Mouse (Mus musculus) layer of hippocampus, adult 8-10 months (tissue): ENCODE results near the gene Homer3. TPM values are rescaled to one million over a fixed set of nuclear protein-coding genes. Genes with fewer than 3 reads are reported as not detected.
A peak's percentile ranks its signal among the peaks of the same experiment; 100 is the strongest.

Experiments used
- DNase-seq, 2 experiments: peaks; one replicate each; pipeline ENCODE4 v3.0.0; 2022; ENCODE audit warnings: low spot score in 2 of 2
- total RNA-seq, 4 experiments: library from RNA; stranded (reverse); gene quantifications; 2 replicates each; pipeline ENCODE4 v1.2.4; 2022

Gene Homer3
- total RNA-seq, 4 experiments from 2014 or later: 74.1 to 89.8 (median 80.1) TPM

GRCm38 (mm10) chr8:70283136-70284077 lies 780 bp downstream of the Homer3 start:
- DNase-seq: no peak

- DNase-seq: no peak
Measured at GRCm38 (mm10) chr8:70284421-70284820, 1.8 kb downstream of the Homer3 start.

- DNase-seq: no peak
Measured at GRCm38 (mm10) chr8:70285304-70285703, 2.7 kb downstream of the Homer3 start.

- DNase-seq: no peak
Measured at GRCm38 (mm10) chr8:70286737-70287136, 4.1 kb downstream of the Homer3 start.

GRCm38 (mm10) chr8:70293988-70294405 lies 11.4 kb downstream of the Homer3 start:
- DNase-seq: peak in 1 of 2 experiments; percentile 49

GRCm38 (mm10) chr8:70300881-70301280 lies 18.3 kb downstream of the Homer3 start:
- DNase-seq: no peak

- DNase-seq: peak; percentile 94 to 96
Measured at GRCm38 (mm10) chr8:70302358-70302890, 19.8 kb downstream of the Homer3 start, which contains the start of the genes Ddx49 and Cope. Gene Ddx49 (minus strand): TSS chr8:70302489. Gene Cope (plus strand): TSS chr8:70302518.

GRCm38 (mm10) chr8:70302901-70303300 lies 20.3 kb downstream of the Homer3 start:
- no peak for DNase-seq

GRCm38 (mm10) chr8:70309311-70309710 lies 26.7 kb downstream of the Homer3 start:
- no peak for DNase-seq

GRCm38 (mm10) chr8:70313399-70313798 lies 30.8 kb downstream of the Homer3 start:
- DNase-seq: no peak

- DNase-seq: peak; percentile 73 to 78
Measured at GRCm38 (mm10) chr8:70315624-70316510, 33.2 kb downstream of the Homer3 start, which contains the start of gene Cers1. Gene Cers1 (plus strand): TSS chr8:70315775.

GRCm38 (mm10) chr8:70316511-70317504 lies 34.2 kb downstream of the Homer3 start:
- DNase-seq: peak; percentile 89 to 92

GRCm38 (mm10) chr8:70317872-70318271 lies 35.2 kb downstream of the Homer3 start:
- no peak for DNase-seq

GRCm38 (mm10) chr8:70323716-70324115 lies 41.1 kb downstream of the Homer3 start:
- no peak for DNase-seq

GRCm38 (mm10) chr8:70327512-70327911 lies 44.9 kb downstream of the Homer3 start:
- DNase-seq: no peak

GRCm38 (mm10) chr8:70329124-70329834 lies 46.7 kb downstream of the Homer3 start, which contains the start of gene Gdf1:
Gene Gdf1 (plus strand): TSS chr8:70329817.
- DNase-seq: no peak

GRCm38 (mm10) chr8:70329835-70330740 lies 47.5 kb downstream of the Homer3 start:
- no peak for DNase-seq

- DNase-seq: peak in 1 of 2 experiments; percentile 73
Measured at GRCm38 (mm10) chr8:70330741-70331364, 48.2 kb downstream of the Homer3 start.
